Mouse (Mus musculus): ENCODE data around the gene Ppp1r7. TPM values are rescaled to one million over a fixed set of nuclear protein-coding genes. Genes with fewer than 3 reads are reported as not detected.

Ppp1r7 gene
- polyA plus RNA-seq, 1 experiment, result 17.9 TPM

DNA sequence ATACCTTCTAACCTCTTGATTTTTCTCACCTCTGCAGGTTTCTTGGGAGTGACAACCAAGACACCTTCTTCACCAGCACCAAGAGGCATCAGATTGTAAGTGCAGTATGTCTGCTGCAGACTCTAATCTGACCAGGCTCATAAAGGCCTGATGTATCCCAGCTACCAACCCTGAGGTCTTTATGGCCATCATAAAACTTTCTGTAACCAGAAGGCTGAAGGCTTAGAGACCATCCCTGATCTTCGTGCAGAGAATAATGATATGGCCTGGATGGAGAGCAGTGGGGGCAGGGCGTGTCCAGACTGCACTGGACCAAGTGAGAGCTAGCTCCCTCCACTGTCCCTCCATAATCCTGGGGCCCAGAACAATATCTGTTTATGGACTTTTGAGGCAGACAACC, 44.5 kb downstream of the Ppp1r7 start:
- WGBS, result 48% methylated on average over 2 of the region's 2 CpGs
- H3K4me3 ChIP-seq (replicated peaks; ENCODE audit: control insufficient read depth, low read depth, low read length), result no peak overlapping the region
- TF ChIP-seq POLR2A (IDR thresholded peaks at IDR 0.05; ENCODE audit: borderline replicate concordance, control insufficient read depth, low read depth, low read length) (no peak), CTCF (IDR thresholded peaks at IDR 0.05; ENCODE audit: control insufficient read depth, insufficient read depth, low read length) (no peak)
- H3K27ac ChIP-seq (ENCODE audit: control insufficient read depth, insufficient read depth, low read depth, low read length, poor library complexity), result no peak overlapping the region
- no peaks in the 10 kb centered on the region for H3K4me1 ChIP-seq (ENCODE audit: control insufficient read depth, insufficient read depth, low read length)

GRCm38 (mm10) chr1:93388906-93389305, 46.3 kb downstream of the Ppp1r7 start:
- H3K27ac ChIP-seq (ENCODE audit: control insufficient read depth, insufficient read depth, low read depth, low read length, poor library complexity), result no peak overlapping the region
- TF ChIP-seq CTCF (IDR thresholded peaks at IDR 0.05; ENCODE audit: control insufficient read depth, insufficient read depth, low read length) (no peak), POLR2A (IDR thresholded peaks at IDR 0.05; ENCODE audit: borderline replicate concordance, control insufficient read depth, low read depth, low read length) (no peak)
- 61% methylated on average over 2 of the region's 2 CpGs for WGBS
- H3K4me1 ChIP-seq (ENCODE audit: control insufficient read depth, insufficient read depth, low read length), result peaks cover 2% of the 10 kb centered on the region; the same call in 1 of the 2 replicates
- no peak overlapping the region for H3K4me3 ChIP-seq (replicated peaks; ENCODE audit: control insufficient read depth, low read depth, low read length)

DNA sequence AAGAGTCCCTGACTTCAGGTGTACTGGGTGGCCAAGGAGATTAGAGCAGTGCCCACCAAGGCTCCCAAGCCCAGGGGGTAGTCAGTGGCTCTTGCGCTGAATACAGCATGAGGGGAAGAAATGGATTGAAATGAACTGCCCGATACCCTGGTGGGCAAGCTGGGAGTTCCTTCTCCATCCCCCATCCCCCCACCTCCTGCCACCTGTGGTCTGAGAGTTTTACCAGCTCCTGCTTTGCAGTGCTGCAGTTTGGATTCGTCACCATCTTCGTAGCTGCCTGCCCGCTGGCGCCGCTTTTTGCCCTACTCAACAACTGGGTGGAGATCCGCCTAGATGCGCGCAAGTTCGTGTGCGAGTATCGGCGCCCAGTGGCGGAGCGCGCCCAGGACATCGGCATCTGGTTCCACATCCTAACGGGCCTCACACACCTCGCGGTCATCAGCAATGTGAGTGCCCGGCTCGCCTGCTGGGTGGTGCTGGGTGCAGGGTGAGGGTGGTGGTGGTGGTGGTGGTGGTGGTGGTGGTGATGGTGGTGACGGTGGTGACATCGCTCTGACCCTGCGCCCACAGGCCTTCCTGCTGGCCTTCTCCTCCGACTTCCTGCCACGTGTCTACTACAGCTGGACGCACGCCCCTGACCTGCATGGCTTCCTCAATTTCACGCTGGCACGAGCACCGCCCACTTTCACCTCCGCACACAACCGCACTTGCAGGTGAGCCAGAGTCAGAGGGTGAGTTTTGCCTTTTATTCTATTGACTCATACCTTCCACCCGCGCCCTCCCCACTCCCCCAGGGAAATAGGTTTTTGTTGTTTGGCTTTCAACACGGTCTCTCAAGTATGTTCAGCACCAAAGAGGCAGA, 58.8 kb downstream of the Ppp1r7 start:
- WGBS, result 6% methylated on average over 38 of the region's 38 CpGs
- H3K4me1 ChIP-seq (ENCODE audit: control insufficient read depth, insufficient read depth, low read length), result no peaks in the 10 kb centered on the region
- peak overlapping the region; percentile 64 for H3K4me3 ChIP-seq (replicated peaks; ENCODE audit: control insufficient read depth, low read depth, low read length)
- TF ChIP-seq CTCF (IDR thresholded peaks at IDR 0.05; ENCODE audit: control insufficient read depth, insufficient read depth, low read length) (no peak), POLR2A (IDR thresholded peaks at IDR 0.05; ENCODE audit: borderline replicate concordance, control insufficient read depth, low read depth, low read length) (no peak; the same call in 1 of the 2 replicates)
- no peak overlapping the region; the same call in 1 of the 2 replicates for H3K27ac ChIP-seq (ENCODE audit: control insufficient read depth, insufficient read depth, low read depth, low read length, poor library complexity)

GRCm38 (mm10) chr1:93403403-93403802, 60.7 kb downstream of the Ppp1r7 start:
- H3K4me1 ChIP-seq (ENCODE audit: control insufficient read depth, insufficient read depth, low read length), result no peaks in the 10 kb centered on the region
- no peak for TF ChIP-seq POLR2A (IDR thresholded peaks at IDR 0.05; ENCODE audit: borderline replicate concordance, control insufficient read depth, low read depth, low read length)
- no peak for TF ChIP-seq CTCF (IDR thresholded peaks at IDR 0.05; ENCODE audit: control insufficient read depth, insufficient read depth, low read length)
- WGBS, result 53% methylated on average over 4 of the region's 4 CpGs
- no peak overlapping the region for H3K4me3 ChIP-seq (replicated peaks; ENCODE audit: control insufficient read depth, low read depth, low read length)
- no peak overlapping the region for H3K27ac ChIP-seq (ENCODE audit: control insufficient read depth, insufficient read depth, low read depth, low read length, poor library complexity)

Other genes with a start within 250 kb of the Ppp1r7 start
- gene Kif1a, start 240.9 kb upstream of the Ppp1r7 start, polyA plus RNA-seq (2011; ENCODE audit: insufficient read depth, insufficient read length, low replicate concordance, missing spikeins), result 0.13 and 2.2 TPM in 2 replicates
- gene Agxt, start 207.6 kb upstream of the Ppp1r7 start, polyA plus RNA-seq (2011; ENCODE audit: insufficient read depth, insufficient read length, low replicate concordance, missing spikeins), result not detected in 2 replicates
- not detected in 2 replicates for gene 2310007B03Rik, start 181.9 kb upstream of the Ppp1r7 start, polyA plus RNA-seq (2011; ENCODE audit: insufficient read depth, insufficient read length, low replicate concordance, missing spikeins)
- gene Crocc2, start 174.1 kb upstream of the Ppp1r7 start, polyA plus RNA-seq (2011; ENCODE audit: insufficient read depth, insufficient read length, low replicate concordance, missing spikeins), result not detected in 2 replicates
- 2.9 and 4.7 TPM in 2 replicates for gene Sned1, start 107.0 kb upstream of the Ppp1r7 start, polyA plus RNA-seq (2011; ENCODE audit: insufficient read depth, insufficient read length, low replicate concordance, missing spikeins)
- 9.7 and 15.6 TPM in 2 replicates for gene Mterf4, start 36.9 kb upstream of the Ppp1r7 start, polyA plus RNA-seq (2011; ENCODE audit: insufficient read depth, insufficient read length, low replicate concordance, missing spikeins)
- gene Pask, start 628 bp downstream of the Ppp1r7 start, polyA plus RNA-seq (2011; ENCODE audit: insufficient read depth, insufficient read length, low replicate concordance, missing spikeins), result 16.7 and 19.6 TPM in 2 replicates
- not detected in 2 replicates for gene Ano7, start 31.1 kb downstream of the Ppp1r7 start, polyA plus RNA-seq (2011; ENCODE audit: insufficient read depth, insufficient read length, low replicate concordance, missing spikeins)
- gene Hdlbp, start 136.0 kb downstream of the Ppp1r7 start, polyA plus RNA-seq (2011; ENCODE audit: insufficient read depth, insufficient read length, low replicate concordance, missing spikeins), result 26.1 and 43.9 TPM in 2 replicates
- 0.65 and 0.82 TPM in 2 replicates for gene Farp2, start 169.2 kb downstream of the Ppp1r7 start, polyA plus RNA-seq (2011; ENCODE audit: insufficient read depth, insufficient read length, low replicate concordance, missing spikeins)